Mouse (Mus musculus): ENCODE results near the gene Plpp1. TPM values are rescaled to one million over a fixed set of nuclear protein-coding genes. Genes with fewer than 3 reads are reported as not detected.

Gene Plpp1
- total and polyA plus RNA-seq, 3 experiments: 51.5 to 70.0 (median 51.6) TPM

DNA sequence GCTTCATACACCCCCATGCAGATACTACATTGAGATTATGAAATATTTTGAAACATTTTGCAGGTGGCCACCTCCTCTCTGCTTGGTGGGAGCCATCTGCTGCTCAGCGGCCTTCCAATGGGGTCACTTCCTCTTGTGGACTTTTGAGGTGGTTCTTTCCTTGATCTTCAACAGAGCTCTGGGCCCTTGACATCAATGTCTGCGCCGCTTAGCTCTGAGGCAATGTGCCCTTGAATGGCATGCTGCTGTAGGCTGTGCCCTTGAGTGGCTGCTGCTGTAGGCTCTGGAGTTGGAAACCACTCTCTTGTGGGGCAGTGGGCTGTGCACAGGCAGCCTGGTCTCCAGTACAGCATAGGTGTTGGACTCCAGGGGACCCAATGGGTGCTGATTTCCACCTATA lies 45.3 kb downstream of the Plpp1 start:
- no peak overlapping the region for H3K27ac ChIP-seq
- H3K4me3 ChIP-seq: no peak overlapping the region
- H3K9ac ChIP-seq (ENCODE audit: low read depth, low read length): no peak overlapping the region
- TF ChIP-seq POLR2A (IDR thresholded peaks at IDR 0.05; ENCODE audit: insufficient read depth, low read depth, low read length): no peak
- TF ChIP-seq CTCF (IDR thresholded peaks at IDR 0.05): no peak
- TF ChIP-seq EP300 (IDR thresholded peaks at IDR 0.05; ENCODE audit: insufficient read depth, low read depth, low read length): no peak
- WGBS: 98% methylated on average over 3 of the region's 3 CpGs
- intact Hi-C loops (cut with DNase I): no loop called here
- no peaks in the 10 kb centered on the region; the same call in 1 of the 2 replicates for H3K36me3 ChIP-seq (ENCODE audit: control insufficient read depth, insufficient read depth, low read length)
- H3K27me3 ChIP-seq (ENCODE audit: control insufficient read depth, insufficient read depth, low read length): no peaks in the 10 kb centered on the region
- no peaks in the 10 kb centered on the region for H3K4me1 ChIP-seq (ENCODE audit: control insufficient read depth, insufficient read depth, low read length)
- peaks cover 3% of the 10 kb centered on the region; the same call in 1 of the 2 replicates for H3K79me2 ChIP-seq (replicated peaks; ENCODE audit: control insufficient read depth, insufficient read depth, low read length)
- DNase-seq: no peak

DNA sequence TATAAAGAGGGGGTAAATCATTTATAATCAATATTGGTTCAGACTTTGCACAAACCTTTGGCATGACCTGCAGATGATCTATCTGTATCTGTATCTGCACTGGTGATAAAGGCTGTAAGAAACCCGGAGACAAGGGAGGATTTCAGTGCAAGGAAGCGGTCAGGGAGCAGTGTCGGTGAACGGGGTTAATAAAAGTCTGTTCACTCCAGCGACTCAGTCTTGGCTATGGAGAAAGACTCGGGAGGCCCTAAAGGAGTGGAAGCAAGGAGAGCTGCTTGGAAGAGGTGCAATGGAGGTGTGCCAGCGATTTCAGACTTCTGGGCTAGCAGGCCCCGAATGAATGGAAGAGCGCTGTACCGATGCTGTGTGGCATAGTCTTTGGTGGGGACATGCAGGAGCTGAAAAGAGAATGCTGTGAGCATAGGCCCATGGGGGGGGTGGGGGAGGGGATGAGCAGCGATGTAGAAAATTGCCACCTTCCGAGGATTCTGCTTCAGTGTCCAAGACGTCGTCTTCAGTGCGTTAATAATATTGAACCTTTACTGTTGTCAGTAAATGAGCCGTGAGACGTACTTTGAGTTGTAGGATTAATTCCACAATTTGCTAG lies 53.2 kb downstream of the Plpp1 start:
- intact Hi-C loops (cut with DNase I): no loop called here
- H3K27ac ChIP-seq: no peak overlapping the region
- no peaks in the 10 kb centered on the region; the same call in 1 of the 2 replicates for H3K4me1 ChIP-seq (ENCODE audit: control insufficient read depth, insufficient read depth, low read length)
- DNase-seq: no peak
- H3K4me3 ChIP-seq: no peak overlapping the region
- no peak overlapping the region for H3K9ac ChIP-seq (ENCODE audit: low read depth, low read length)
- no peak for TF ChIP-seq EP300 (IDR thresholded peaks at IDR 0.05; ENCODE audit: insufficient read depth, low read depth, low read length)
- no peak for TF ChIP-seq POLR2A (IDR thresholded peaks at IDR 0.05; ENCODE audit: insufficient read depth, low read depth, low read length)
- no peak for TF ChIP-seq CTCF (IDR thresholded peaks at IDR 0.05)
- WGBS: 87% methylated on average over 17 of the region's 17 CpGs
- no peaks in the 10 kb centered on the region for H3K27me3 ChIP-seq (ENCODE audit: control insufficient read depth, insufficient read depth, low read length)
- H3K36me3 ChIP-seq (ENCODE audit: control insufficient read depth, insufficient read depth, low read length): no peaks in the 10 kb centered on the region; the same call in 1 of the 2 replicates
- no peaks in the 10 kb centered on the region; the same call in none of the 2 replicates for H3K79me2 ChIP-seq (replicated peaks; ENCODE audit: control insufficient read depth, insufficient read depth, low read length)

DNA sequence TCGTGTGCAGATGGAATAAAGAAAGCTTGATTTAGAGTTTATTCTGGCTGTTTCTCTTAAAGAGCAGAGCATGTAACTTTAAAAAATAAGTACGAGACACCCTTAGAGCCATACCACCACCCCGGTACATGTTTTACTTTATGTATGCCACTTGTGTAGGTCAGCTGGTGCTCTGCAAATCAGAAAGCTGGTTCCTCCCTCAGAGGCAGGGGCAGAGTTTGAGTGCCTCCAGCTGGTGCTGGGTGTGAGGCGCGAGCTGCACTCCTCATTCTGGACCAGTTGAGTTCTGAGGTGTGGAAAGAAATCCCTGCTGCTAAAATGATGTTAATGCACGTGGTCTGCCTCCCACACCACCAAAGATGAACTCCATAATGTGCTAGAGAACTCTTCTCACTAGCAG lies 53.8 kb downstream of the Plpp1 start:
- WGBS: 79% methylated on average over 6 of the region's 6 CpGs
- TF ChIP-seq CTCF (IDR thresholded peaks at IDR 0.05) (no peak), POLR2A (IDR thresholded peaks at IDR 0.05; ENCODE audit: insufficient read depth, low read depth, low read length) (no peak), EP300 (IDR thresholded peaks at IDR 0.05; ENCODE audit: insufficient read depth, low read depth, low read length) (no peak)
- H3K27me3 ChIP-seq (ENCODE audit: control insufficient read depth, insufficient read depth, low read length): no peaks in the 10 kb centered on the region
- no peaks in the 10 kb centered on the region; the same call in 1 of the 2 replicates for H3K4me1 ChIP-seq (ENCODE audit: control insufficient read depth, insufficient read depth, low read length)
- no peak for DNase-seq
- intact Hi-C loops (cut with DNase I): no loop called here
- no peaks in the 10 kb centered on the region; the same call in 1 of the 2 replicates for H3K36me3 ChIP-seq (ENCODE audit: control insufficient read depth, insufficient read depth, low read length)
- no peaks in the 10 kb centered on the region; the same call in none of the 2 replicates for H3K79me2 ChIP-seq (replicated peaks; ENCODE audit: control insufficient read depth, insufficient read depth, low read length)
- no peak overlapping the region for H3K9ac ChIP-seq (ENCODE audit: low read depth, low read length)
- no peak overlapping the region for H3K4me3 ChIP-seq
- no peak overlapping the region for H3K27ac ChIP-seq

DNA sequence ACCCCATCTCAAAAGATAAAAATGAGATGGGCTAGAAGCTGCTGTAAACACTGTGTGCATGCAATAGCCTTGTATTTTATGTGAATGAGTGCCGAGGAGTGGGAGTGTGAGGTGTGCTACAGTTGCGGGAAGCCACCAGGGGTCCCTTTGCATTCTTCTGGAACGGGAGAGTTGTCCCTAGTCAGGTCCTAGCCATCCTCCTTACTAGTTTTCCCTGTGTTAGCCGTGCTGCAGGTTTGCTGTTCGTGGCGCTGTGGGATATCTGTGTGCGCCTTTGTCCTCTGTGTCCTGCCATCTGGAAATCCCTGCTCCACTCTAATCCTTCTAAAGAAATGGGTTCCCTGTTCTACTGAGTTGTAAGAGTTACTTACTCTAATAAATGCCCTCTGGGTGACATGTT lies 57.3 kb downstream of the Plpp1 start:
- Histone ChIP-seq H3K4me3 (no peak overlapping the region), H3K27me3 (ENCODE audit: control insufficient read depth, insufficient read depth, low read length) (no peaks in the 10 kb centered on the region), H3K27ac (no peak overlapping the region), H3K79me2 (replicated peaks; ENCODE audit: control insufficient read depth, insufficient read depth, low read length) (peaks cover 1% of the 10 kb centered on the region), H3K4me1 (ENCODE audit: control insufficient read depth, insufficient read depth, low read length) (peaks cover 4% of the 10 kb centered on the region), H3K9ac (ENCODE audit: low read depth, low read length) (no peak overlapping the region), H3K36me3 (ENCODE audit: control insufficient read depth, insufficient read depth, low read length) (peaks cover 11% of the 10 kb centered on the region)
- intact Hi-C loops (cut with DNase I): no loop called here
- WGBS: 90% methylated on average over 7 of the region's 7 CpGs
- TF ChIP-seq POLR2A (IDR thresholded peaks at IDR 0.05; ENCODE audit: insufficient read depth, low read depth, low read length): no peak
- TF ChIP-seq EP300 (IDR thresholded peaks at IDR 0.05; ENCODE audit: insufficient read depth, low read depth, low read length): no peak
- no peak for TF ChIP-seq CTCF (IDR thresholded peaks at IDR 0.05)
- DNase-seq: no peak

DNA sequence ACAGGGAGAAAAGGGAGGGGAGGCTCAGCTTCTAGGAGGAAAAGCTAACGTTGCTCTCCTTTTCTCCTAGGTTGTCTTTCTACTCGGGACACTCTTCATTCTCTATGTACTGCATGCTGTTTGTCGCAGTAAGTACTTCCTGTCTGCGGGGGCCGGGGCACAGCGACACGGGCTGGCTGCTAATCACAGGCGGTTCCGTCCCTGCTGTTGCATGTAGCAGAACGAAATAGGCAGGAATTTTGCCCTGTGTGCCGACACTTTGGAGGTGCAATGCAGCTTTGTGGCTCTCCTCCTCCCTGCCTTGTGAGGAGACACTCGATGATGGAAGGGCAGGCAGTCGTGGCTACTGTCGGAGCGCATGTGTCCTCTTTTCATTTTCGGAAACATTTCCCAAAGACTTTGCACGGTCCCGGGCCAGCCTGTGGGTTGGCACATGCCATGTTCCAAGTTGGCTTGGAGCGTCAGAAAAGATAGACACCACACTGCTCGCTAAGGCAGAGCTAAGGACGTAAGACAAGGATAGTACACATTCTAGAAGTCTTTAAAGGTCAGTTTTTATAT lies 59.1 kb downstream of the Plpp1 start:
- peaks cover 1% of the 10 kb centered on the region; the same call in 1 of the 2 replicates for H3K79me2 ChIP-seq (replicated peaks; ENCODE audit: control insufficient read depth, insufficient read depth, low read length)
- TF ChIP-seq CTCF (IDR thresholded peaks at IDR 0.05) (no peak), EP300 (IDR thresholded peaks at IDR 0.05; ENCODE audit: insufficient read depth, low read depth, low read length) (no peak), POLR2A (IDR thresholded peaks at IDR 0.05; ENCODE audit: insufficient read depth, low read depth, low read length) (no peak)
- intact Hi-C loops (cut with DNase I): loop anchor here (5.0 kb wide), 1 partner anchor 187 kb away; no protein-coding TSS in a partner anchor
- H3K4me1 ChIP-seq (ENCODE audit: control insufficient read depth, insufficient read depth, low read length): peaks cover 4% of the 10 kb centered on the region
- H3K36me3 ChIP-seq (ENCODE audit: control insufficient read depth, insufficient read depth, low read length): peaks cover 11% of the 10 kb centered on the region
- no peak overlapping the region for H3K27ac ChIP-seq
- 69% methylated on average over 21 of the region's 21 CpGs for WGBS
- H3K27me3 ChIP-seq (ENCODE audit: control insufficient read depth, insufficient read depth, low read length): no peaks in the 10 kb centered on the region
- H3K9ac ChIP-seq (ENCODE audit: low read depth, low read length): no peak overlapping the region
- no peak for DNase-seq
- no peak overlapping the region for H3K4me3 ChIP-seq

DNA sequence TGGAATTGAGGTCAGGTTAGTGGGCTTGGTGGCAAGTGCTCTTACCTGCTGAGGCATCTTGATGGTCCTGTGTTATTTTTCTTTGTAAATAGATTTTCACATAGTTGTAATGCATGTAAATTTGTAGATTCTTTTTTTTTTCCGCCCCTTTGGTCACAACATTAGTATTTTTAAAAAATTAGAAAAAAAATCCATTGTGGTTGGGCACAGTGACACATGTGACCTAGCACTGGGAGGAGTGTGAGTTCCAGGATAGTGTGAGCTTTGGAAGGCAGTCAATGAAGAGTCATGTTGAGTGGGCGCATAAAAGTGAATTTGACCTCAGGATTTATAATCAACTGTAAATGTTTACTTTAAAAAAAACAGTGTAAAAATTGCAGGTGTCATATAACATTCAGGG lies 59.8 kb downstream of the Plpp1 start:
- DNase-seq: no peak
- Histone ChIP-seq H3K4me3 (no peak overlapping the region), H3K27me3 (ENCODE audit: control insufficient read depth, insufficient read depth, low read length) (no peaks in the 10 kb centered on the region), H3K4me1 (ENCODE audit: control insufficient read depth, insufficient read depth, low read length) (peaks cover 4% of the 10 kb centered on the region), H3K79me2 (replicated peaks; ENCODE audit: control insufficient read depth, insufficient read depth, low read length) (peaks cover 1% of the 10 kb centered on the region; the same call in 1 of the 2 replicates), H3K9ac (ENCODE audit: low read depth, low read length) (no peak overlapping the region), H3K27ac (no peak overlapping the region), H3K36me3 (ENCODE audit: control insufficient read depth, insufficient read depth, low read length) (peaks cover 13% of the 10 kb centered on the region)
- TF ChIP-seq EP300 (IDR thresholded peaks at IDR 0.05; ENCODE audit: insufficient read depth, low read depth, low read length): no peak
- no peak for TF ChIP-seq POLR2A (IDR thresholded peaks at IDR 0.05; ENCODE audit: insufficient read depth, low read depth, low read length)
- no peak for TF ChIP-seq CTCF (IDR thresholded peaks at IDR 0.05)
- intact Hi-C loops (cut with DNase I): loop anchor here (5.0 kb wide), 1 partner anchor 188 kb away; no protein-coding TSS in a partner anchor
- 95% methylated on average over 2 of the region's 2 CpGs for WGBS
